Mouse (Mus musculus): ENCODE measurements around the gene Rab7. TPM values are rescaled to one million over a fixed set of nuclear protein-coding genes. Genes with fewer than 3 reads are reported as not detected.
"Not testable (repeated sequence)": the region's sequence is repeated elsewhere in the genome, so short reads cannot be mapped to it uniquely, and the experiment has no call there.

The Rab7 gene
- total RNA-seq, 1 experiment from 2014 or later = 126 TPM

DNA sequence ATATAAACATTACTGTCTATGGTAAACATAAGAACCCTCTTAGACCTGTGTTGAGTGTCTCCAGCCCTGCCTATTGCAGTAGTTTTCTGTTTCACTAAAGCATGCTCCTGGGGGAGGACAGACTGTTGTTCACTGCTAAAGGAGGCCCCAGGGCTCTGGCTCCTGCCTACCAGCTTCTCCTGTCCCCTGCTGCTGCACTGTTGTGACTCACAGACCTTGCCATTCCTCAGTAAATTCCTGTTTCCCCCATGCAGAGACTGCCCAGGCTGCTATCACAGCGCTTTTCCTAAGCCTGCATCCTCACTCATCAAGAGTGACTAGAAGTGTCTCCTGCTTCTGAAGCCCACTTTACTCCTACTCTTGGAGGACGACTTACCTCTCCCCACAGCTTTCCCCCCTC, 75.0 kb downstream of the Rab7 start:
- no peak for ATAC-seq (replicated peaks; ENCODE audit: insufficient number of reproducible peaks, low FRiP score, low TSS enrichment, poor library complexity, severe bottlenecking)

- ATAC-seq (replicated peaks; ENCODE audit: insufficient number of reproducible peaks, low FRiP score, low TSS enrichment, poor library complexity, severe bottlenecking) = not testable (repeated sequence)
Measured at GRCm38 (mm10) chr6:87962457-87962856, 82.6 kb downstream of the Rab7 start.

Other genes starting within 250 kb of the Rab7 start
- gene Rab43, start 233.1 kb downstream of the Rab7 start, total RNA-seq (2017) = 33.6 to 48.6 TPM (median 34.7 TPM) in 3 replicates
- gene Gm45140, start 209.5 kb downstream of the Rab7 start, total RNA-seq (2017) = 27.5 to 45.6 TPM (median 37.9 TPM) in 3 replicates
- 60.7 to 130 TPM (median 83.6 TPM) in 3 replicates for gene Isy1, start 206.5 kb downstream of the Rab7 start, total RNA-seq (2017)
- 887 to 1,002 TPM (median 999 TPM) in 3 replicates for gene Cnbp, start 194.2 kb downstream of the Rab7 start, total RNA-seq (2017)
- 71.4 to 93.1 TPM (median 76.4 TPM) in 3 replicates for gene Copg1, start 157.5 kb downstream of the Rab7 start, total RNA-seq (2017)
- gene Hmces, start 131.3 kb downstream of the Rab7 start, total RNA-seq (2017) = 13.7 to 53.1 TPM (median 36.9 TPM) in 3 replicates
- gene H1fx, start 63.6 kb downstream of the Rab7 start, total RNA-seq (2017) = not detected in 3 replicates
- 66.8 to 91.7 TPM (median 77.6 TPM) in 3 replicates for gene Rpn1, start 39.2 kb upstream of the Rab7 start, total RNA-seq (2017)
- 15.4 to 30.8 TPM (median 28.8 TPM) in 3 replicates for gene Gata2, start 148.6 kb upstream of the Rab7 start, total RNA-seq (2017)
- gene Dnajb8, start 177.0 kb upstream of the Rab7 start, total RNA-seq (2017) = 1.4 TPM in 1 of 3 replicates, not detected in the others

Data from monocyte, adult 5-6 weeks (primary cell).